Mouse (Mus musculus) forebrain, embryonic 15.5 days (tissue): ENCODE results near the gene Pcbp4. TPM values are rescaled to one million over a fixed set of nuclear protein-coding genes. Genes with fewer than 3 reads are reported as not detected.

Experiments used
- ATAC-seq: fragments of 200-750 bp; cut with Nextera tagmentation; replicated peaks from 2 replicates; pipeline ENCODE4 v1.8.0; 2017; ENCODE audit warnings: mild to moderate bottlenecking, moderate TSS enrichment, moderate library complexity
- H3K27ac ChIP-seq: fragments of 300-500 bp; sonication (generic); replicated peaks from 2 replicates; pipeline ENCODE4 v1.5.1; 2015; ENCODE audit warnings: mild to moderate bottlenecking, inconsistent platforms
- H3K27me3 ChIP-seq: fragments of 300-500 bp; sonication (generic); 2 replicates; pipeline ENCODE4 v1.6.1; 2015; ENCODE audit warnings: inconsistent platforms
- H3K36me3 ChIP-seq: fragments of 300-500 bp; sonication (generic); 2 replicates; pipeline ENCODE4 v1.6.1; 2015; ENCODE audit warnings: mild to moderate bottlenecking, inconsistent platforms
- H3K4me1 ChIP-seq: fragments of 300-500 bp; sonication (generic); 2 replicates; pipeline ENCODE4 v1.6.1; 2015; ENCODE audit warnings: inconsistent platforms
- H3K4me2 ChIP-seq: fragments of 300-500 bp; sonication (generic); replicated peaks from 2 replicates; pipeline ENCODE4 v1.6.1; 2015; ENCODE audit warnings: mild to moderate bottlenecking, inconsistent platforms
- H3K4me3 ChIP-seq: fragments of 300-500 bp; sonication (generic); 2 replicates; pipeline ENCODE4 v1.5.1; 2015; ENCODE audit warnings: mild to moderate bottlenecking, inconsistent platforms
- H3K9ac ChIP-seq: fragments of 300-500 bp; sonication (generic); replicated peaks from 2 replicates; pipeline ENCODE4 v1.6.1; 2015; ENCODE audit warnings: mild to moderate bottlenecking, inconsistent platforms
- H3K9me3 ChIP-seq: fragments of 300-500 bp; sonication (generic); 2 replicates; pipeline ENCODE4 v1.6.1; 2016; ENCODE audit warnings: inconsistent platforms
- WGBS: fragments of 180-500 bp; shearing (Covaris S2); methylation state at CpG from one replicate; pipeline ENCODE4 v1.1.7; 2015; ENCODE audit warnings: mixed read lengths; 5-methylcytosine and 5-hydroxymethylcytosine counted together
- polyA plus RNA-seq: library from polyadenylated mRNA; unstranded; fragments of >200 nt; fragmentation: Nextera tagmentation; extraction: Ambion mirVana; gene quantifications from 2 replicates; pipeline ENCODE4 v1.2.1, GENCODE M21; 2015

Pcbp4 gene
- polyA plus RNA-seq, 1 experiment from 2014 or later, result 251 TPM

DNA sequence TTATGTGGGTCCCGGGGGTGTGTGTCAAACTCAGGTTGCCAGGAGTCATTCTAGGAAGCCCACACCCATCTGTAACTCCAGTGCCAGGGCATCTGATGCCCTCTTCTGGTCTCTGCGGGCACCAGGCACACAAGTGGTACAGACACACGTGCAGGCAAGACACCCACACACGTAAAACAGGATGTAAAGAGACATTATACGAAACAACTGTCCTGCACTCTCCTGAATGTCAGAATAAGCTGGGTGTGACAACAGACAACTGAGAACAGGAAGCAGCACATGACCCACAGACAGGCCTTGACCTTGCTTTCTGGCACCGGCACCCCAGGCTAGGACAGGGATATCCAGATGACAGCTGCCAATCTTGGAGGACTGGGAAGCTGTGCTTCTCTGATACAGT, 16.2 kb downstream of the Pcbp4 start:
- no peak overlapping the region for H3K4me2 ChIP-seq
- no peaks in the 10 kb centered on the region for H3K36me3 ChIP-seq
- WGBS, result 83% methylated on average over 6 of the region's 6 CpGs
- no peak overlapping the region for H3K4me3 ChIP-seq
- H3K27ac ChIP-seq, result no peak overlapping the region
- H3K9ac ChIP-seq, result no peak overlapping the region
- H3K4me1 ChIP-seq, result peaks cover 21% of the 10 kb centered on the region
- no peak for ATAC-seq
- H3K27me3 ChIP-seq, result no peaks in the 10 kb centered on the region
- H3K9me3 ChIP-seq, result no peaks in the 10 kb centered on the region

- H3K36me3 ChIP-seq, result no peaks in the 10 kb centered on the region
- no peaks in the 10 kb centered on the region for H3K27me3 ChIP-seq
- H3K9me3 ChIP-seq, result no peaks in the 10 kb centered on the region
- no peak overlapping the region for H3K9ac ChIP-seq
- H3K4me3 ChIP-seq, result no peak overlapping the region
- no peak overlapping the region for H3K27ac ChIP-seq
- H3K4me1 ChIP-seq, result peaks cover 21% of the 10 kb centered on the region
- 73% methylated on average over 9 of the region's 9 CpGs for WGBS
- no peak overlapping the region for H3K4me2 ChIP-seq
- ATAC-seq, result no peak
Measured at GRCm38 (mm10) chr9:106469776-106470175, 16.7 kb downstream of the Pcbp4 start.

DNA sequence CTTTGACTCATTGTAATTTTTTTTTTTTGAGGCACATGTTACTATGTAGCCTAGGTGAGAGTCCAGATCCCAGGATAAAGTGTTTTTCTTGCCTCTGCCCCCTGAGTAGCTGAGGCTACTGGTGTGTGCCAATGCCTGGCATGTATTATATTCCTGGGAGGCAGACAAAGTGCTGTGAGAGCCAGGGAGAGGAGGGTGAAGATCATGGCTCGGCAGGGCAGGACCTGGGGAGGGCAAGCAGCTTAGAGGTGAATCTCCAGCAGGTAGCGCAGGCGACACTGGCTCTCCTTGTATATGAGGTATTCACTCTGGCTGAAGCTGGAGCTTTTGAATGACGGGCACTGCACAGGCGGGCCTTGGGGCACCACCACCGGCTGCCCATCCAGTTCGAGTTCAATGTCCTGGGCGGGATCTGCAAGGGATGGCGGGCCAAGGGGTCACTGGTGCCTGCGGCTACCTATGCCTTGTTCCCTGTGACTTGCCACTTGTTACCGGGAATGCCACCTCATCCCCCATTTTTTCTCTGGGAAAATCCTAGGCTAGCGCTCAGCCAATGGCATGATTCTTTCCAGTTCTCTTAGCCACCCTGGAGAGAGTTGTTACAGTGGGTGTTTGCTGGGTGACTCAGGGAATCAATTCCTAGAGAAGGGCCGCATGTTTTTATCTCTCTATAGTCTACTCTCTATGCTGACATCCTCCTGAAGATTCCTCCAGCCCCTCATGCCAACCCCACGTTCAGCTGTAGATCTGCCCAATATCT, 18.1 kb downstream of the Pcbp4 start:
- 63% methylated on average over 14 of the region's 14 CpGs for WGBS
- Histone ChIP-seq H3K9me3 (no peaks in the 10 kb centered on the region), H3K4me2 (no peak overlapping the region), H3K27ac (no peak overlapping the region), H3K27me3 (no peaks in the 10 kb centered on the region), H3K4me3 (no peak overlapping the region), H3K4me1 (peaks cover 13% of the 10 kb centered on the region), H3K9ac (no peak overlapping the region), H3K36me3 (no peaks in the 10 kb centered on the region)
- ATAC-seq, result no peak

DNA sequence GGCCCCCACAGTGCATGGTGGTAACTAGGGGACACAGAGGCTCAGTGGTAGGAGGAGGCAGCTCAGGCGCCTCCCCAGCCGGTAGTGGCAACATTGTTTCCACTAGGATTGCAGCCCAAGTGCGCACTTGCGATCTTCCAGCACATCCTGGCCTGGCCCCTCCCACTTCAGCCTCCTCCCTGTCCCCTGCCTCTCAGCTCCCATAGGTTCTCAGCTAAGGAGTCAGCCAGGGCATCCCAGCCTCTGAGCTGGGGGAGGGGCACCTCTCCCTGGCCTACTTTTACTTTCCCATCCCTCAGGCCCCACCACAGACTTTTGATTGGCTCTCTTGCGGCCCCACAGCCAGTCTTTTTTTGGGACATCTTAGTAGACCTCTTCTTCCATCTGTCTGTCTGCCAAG, 18.8 kb downstream of the Pcbp4 start:
- Histone ChIP-seq H3K27me3 (no peaks in the 10 kb centered on the region), H3K4me2 (no peak overlapping the region), H3K9ac (no peak overlapping the region), H3K36me3 (no peaks in the 10 kb centered on the region), H3K4me1 (peaks cover 17% of the 10 kb centered on the region), H3K9me3 (no peaks in the 10 kb centered on the region), H3K27ac (no peak overlapping the region), H3K4me3 (no peak overlapping the region)
- WGBS, result 11% methylated on average over 5 of the region's 5 CpGs
- ATAC-seq, result no peak

DNA sequence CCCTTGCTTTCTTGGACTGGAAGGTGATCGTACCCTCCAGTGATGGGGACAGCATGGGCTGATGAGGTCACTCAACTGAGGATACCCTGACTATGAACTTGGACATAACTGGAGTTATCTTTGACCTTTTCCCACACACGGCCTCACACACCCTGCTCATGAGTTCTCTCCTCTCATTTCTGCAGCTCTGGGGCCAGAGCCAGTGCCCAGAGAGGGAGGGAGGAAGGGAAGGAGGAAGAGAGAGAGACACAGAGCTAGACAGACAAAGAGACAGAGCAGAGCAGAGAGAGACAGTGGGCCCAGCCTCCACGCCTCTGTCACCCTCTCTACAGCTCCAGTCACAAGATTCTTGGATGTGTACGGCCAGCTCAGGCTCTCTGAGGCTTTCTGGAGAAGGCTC, 19.2 kb downstream of the Pcbp4 start:
- no peak overlapping the region for H3K9ac ChIP-seq
- no peaks in the 10 kb centered on the region for H3K36me3 ChIP-seq
- no peak overlapping the region for H3K4me2 ChIP-seq
- 73% methylated on average over 4 of the region's 4 CpGs for WGBS
- ATAC-seq, result no peak
- no peak overlapping the region for H3K27ac ChIP-seq
- H3K27me3 ChIP-seq, result no peaks in the 10 kb centered on the region
- H3K4me1 ChIP-seq, result peaks cover 17% of the 10 kb centered on the region
- no peak overlapping the region for H3K4me3 ChIP-seq
- no peaks in the 10 kb centered on the region for H3K9me3 ChIP-seq

GRCm38 (mm10) chr9:106473081-106473752, 20.1 kb downstream of the Pcbp4 start:
- ATAC-seq, result no peak
- Histone ChIP-seq H3K4me1 (peaks cover 25% of the 10 kb centered on the region), H3K4me3 (no peak overlapping the region), H3K27ac (no peak overlapping the region), H3K9ac (no peak overlapping the region), H3K27me3 (no peaks in the 10 kb centered on the region), H3K36me3 (no peaks in the 10 kb centered on the region), H3K9me3 (no peaks in the 10 kb centered on the region), H3K4me2 (no peak overlapping the region)
- 91% methylated on average over 16 of the region's 16 CpGs for WGBS

DNA sequence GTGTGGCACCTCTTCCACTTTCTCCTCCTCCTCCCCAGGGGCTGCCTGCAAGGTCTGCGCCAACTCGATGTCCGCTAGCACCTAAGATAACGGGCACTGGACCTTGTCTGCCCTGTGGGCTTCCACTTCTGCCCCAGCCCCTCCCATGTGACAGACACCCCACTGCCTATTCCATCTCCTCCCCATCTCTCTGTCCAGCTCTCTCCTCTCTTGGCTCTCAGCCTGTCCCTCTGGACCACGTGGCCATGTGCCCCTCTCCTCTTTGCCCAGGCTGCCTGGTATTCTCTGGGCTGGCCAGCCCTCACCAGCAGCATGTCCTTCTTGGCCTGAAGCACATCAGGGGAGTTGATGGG, 20.6 kb downstream of the Pcbp4 start:
- Histone ChIP-seq H3K4me2 (no peak overlapping the region), H3K27ac (no peak overlapping the region), H3K36me3 (no peaks in the 10 kb centered on the region), H3K4me3 (no peak overlapping the region), H3K9ac (no peak overlapping the region), H3K27me3 (no peaks in the 10 kb centered on the region), H3K4me1 (peaks cover 30% of the 10 kb centered on the region), H3K9me3 (no peaks in the 10 kb centered on the region)
- 81% methylated on average over 5 of the region's 5 CpGs for WGBS
- ATAC-seq, result no peak

GRCm38 (mm10) chr9:106474456-106474855, 21.4 kb downstream of the Pcbp4 start:
- H3K4me2 ChIP-seq, result no peak overlapping the region
- no peak for ATAC-seq
- H3K27ac ChIP-seq, result no peak overlapping the region
- H3K36me3 ChIP-seq, result no peaks in the 10 kb centered on the region
- no peaks in the 10 kb centered on the region for H3K27me3 ChIP-seq
- H3K4me1 ChIP-seq, result peaks cover 32% of the 10 kb centered on the region
- H3K4me3 ChIP-seq, result no peak overlapping the region
- H3K9ac ChIP-seq, result no peak overlapping the region
- WGBS, result 8% methylated on average over 6 of the region's 6 CpGs
- H3K9me3 ChIP-seq, result no peaks in the 10 kb centered on the region

DNA sequence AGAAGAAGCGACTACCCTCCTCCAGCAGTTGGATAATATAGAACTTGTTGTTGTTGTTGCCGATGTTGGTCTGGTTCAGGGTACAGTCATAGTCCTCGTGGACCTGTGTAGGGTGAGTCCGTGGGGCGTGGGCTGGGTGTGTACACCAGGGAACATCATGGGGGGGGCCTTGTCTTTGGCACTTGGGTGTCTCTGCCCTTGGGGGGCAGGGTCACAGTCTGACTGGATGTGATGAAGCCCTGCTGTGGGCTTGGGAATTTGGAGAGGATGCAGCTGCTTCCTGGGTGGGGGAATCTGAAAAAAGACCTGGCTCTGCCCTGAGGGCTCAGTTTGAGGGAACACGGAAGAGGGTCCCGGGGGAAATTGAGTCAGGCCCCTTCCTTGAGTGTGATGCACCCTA, 22.0 kb downstream of the Pcbp4 start:
- H3K4me1 ChIP-seq, result peaks cover 32% of the 10 kb centered on the region
- no peaks in the 10 kb centered on the region for H3K27me3 ChIP-seq
- H3K9ac ChIP-seq, result no peak overlapping the region
- H3K27ac ChIP-seq, result no peak overlapping the region
- no peak overlapping the region for H3K4me3 ChIP-seq
- no peaks in the 10 kb centered on the region for H3K36me3 ChIP-seq
- ATAC-seq, result no peak
- H3K4me2 ChIP-seq, result no peak overlapping the region
- H3K9me3 ChIP-seq, result no peaks in the 10 kb centered on the region
- WGBS, result 66% methylated on average over 7 of the region's 7 CpGs

DNA sequence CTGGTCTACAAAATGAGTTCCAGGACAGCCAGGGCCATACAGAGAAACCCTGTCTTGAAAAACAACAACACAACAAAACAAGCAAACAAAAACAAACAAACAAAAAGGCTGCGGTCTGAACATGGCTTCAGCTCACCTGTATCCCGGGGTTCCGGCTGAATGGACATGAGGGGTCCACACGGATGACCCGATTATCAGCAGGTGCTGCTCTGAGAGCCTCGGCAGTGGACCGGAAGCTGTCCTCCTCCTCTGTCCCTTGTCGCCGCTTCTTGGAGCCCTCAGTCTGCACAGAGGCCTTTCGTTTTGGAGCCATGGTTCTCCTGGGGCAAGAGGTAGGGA, 22.5 kb downstream of the Pcbp4 start, which contains the start of gene Rrp9:
Gene Rrp9 (plus strand): TSS at position 301 of the 339 bp plus-strand sequence.
- 0 out of 2 replicates have a peak within 1 kb of the TSS, but pooled peaks have one; percentile 1 for H3K9ac ChIP-seq
- H3K36me3 ChIP-seq, result no peaks in the 10 kb centered on the region
- H3K9me3 ChIP-seq, result no peaks in the 10 kb centered on the region
- H3K4me2 ChIP-seq, result peak within 1 kb of the TSS; percentile 19; the same call in 1 of the 2 replicates
- H3K4me3 ChIP-seq, result peak within 1 kb of the TSS; percentile 67
- no peak for ATAC-seq
- no peaks in the 10 kb centered on the region for H3K27me3 ChIP-seq
- H3K27ac ChIP-seq, result peak within 1 kb of the TSS; percentile 40; the same call in 1 of the 2 replicates
- WGBS, result 88% methylated on average over 10 of the region's 10 CpGs
- H3K4me1 ChIP-seq, result peaks cover 32% of the 10 kb centered on the region

- WGBS, result 37% methylated on average over 16 of the region's 16 CpGs
- Histone ChIP-seq H3K4me1 (peaks cover 32% of the 10 kb centered on the region), H3K9me3 (no peaks in the 10 kb centered on the region), H3K27me3 (no peaks in the 10 kb centered on the region), H3K27ac (peak overlapping the region; percentile 40; the same call in 1 of the 2 replicates), H3K36me3 (no peaks in the 10 kb centered on the region), H3K4me2 (peak overlapping the region; percentile 19; the same call in 1 of the 2 replicates), H3K9ac (0 out of 2 replicates have a peak overlapping the region, but pooled peaks have one; percentile 1), H3K4me3 (peak overlapping the region; percentile 67)
- ATAC-seq, result no peak; the same call in 1 of the 2 replicates
Measured at GRCm38 (mm10) chr9:106476002-106476923, 23.2 kb downstream of the Pcbp4 start.
